Mouse (Mus musculus) liver, embryonic 13.5 days (tissue): ENCODE measurements around the gene Elp5. TPM values are rescaled to one million over a fixed set of nuclear protein-coding genes. Genes with fewer than 3 reads are reported as not detected.
"Not testable (repeated sequence)": the region's sequence is repeated elsewhere in the genome, so short reads cannot be mapped to it uniquely, and the experiment has no call there.

ENCODE experiments used
- ATAC-seq: fragments of 200-750 bp; cut with Nextera tagmentation; 2 replicates; pipeline ENCODE4 v1.8.0; 2017; ENCODE audit warnings: low read depth, mild to moderate bottlenecking, moderate number of reproducible peaks, moderate library complexity
- DNase-seq: peaks from one replicate; pipeline ENCODE4 v3.0.0; 2022
- H3K27ac ChIP-seq: fragments of 300-500 bp; sonication (generic); 2 replicates; pipeline ENCODE4 v1.5.1; 2015; ENCODE audit warnings: moderate library complexity, mild to moderate bottlenecking, inconsistent platforms
- H3K27me3 ChIP-seq: fragments of 300-500 bp; sonication (generic); 2 replicates; pipeline ENCODE4 v1.6.1; 2015; ENCODE audit warnings: mild to moderate bottlenecking, inconsistent platforms
- H3K36me3 ChIP-seq: fragments of 300-500 bp; sonication (generic); 2 replicates; pipeline ENCODE4 v1.6.1; 2015; ENCODE audit warnings: mild to moderate bottlenecking, inconsistent platforms
- H3K4me1 ChIP-seq: fragments of 300-500 bp; sonication (generic); replicated peaks from 2 replicates; pipeline ENCODE4 v1.6.1; 2015; ENCODE audit warnings: inconsistent platforms
- H3K4me2 ChIP-seq: fragments of 300-500 bp; sonication (generic); 2 replicates; pipeline ENCODE4 v1.6.1; 2015; ENCODE audit warnings: inconsistent platforms, mild to moderate bottlenecking, moderate library complexity
- H3K4me3 ChIP-seq: fragments of 300-500 bp; sonication (generic); replicated peaks from 2 replicates; pipeline ENCODE4 v1.5.1; 2015; ENCODE audit warnings: mild to moderate bottlenecking, inconsistent platforms
- H3K9ac ChIP-seq: fragments of 300-500 bp; sonication (generic); 2 replicates; pipeline ENCODE4 v1.6.1; 2015; ENCODE audit warnings: mild to moderate bottlenecking, inconsistent platforms
- H3K9me3 ChIP-seq: fragments of 300-500 bp; sonication (generic); replicated peaks from 2 replicates; pipeline ENCODE4 v1.6.1; 2016; ENCODE audit warnings: inconsistent platforms
- WGBS: fragments of 180-500 bp; shearing (Covaris S2); methylation state at CpG from one replicate; pipeline ENCODE4 v1.1.7; 2015; ENCODE audit not compliant: insufficient replicate concordance; 5-methylcytosine and 5-hydroxymethylcytosine counted together
- polyA plus RNA-seq: library from polyadenylated mRNA; unstranded; fragments of >200 nt; fragmentation: Nextera tagmentation; extraction: Ambion mirVana; gene quantifications from 2 replicates; pipeline ENCODE4 v1.2.1, GENCODE M21; 2015

Elp5 gene
- polyA plus RNA-seq, 1 experiment from 2014 or later = 86.9 TPM

DNA sequence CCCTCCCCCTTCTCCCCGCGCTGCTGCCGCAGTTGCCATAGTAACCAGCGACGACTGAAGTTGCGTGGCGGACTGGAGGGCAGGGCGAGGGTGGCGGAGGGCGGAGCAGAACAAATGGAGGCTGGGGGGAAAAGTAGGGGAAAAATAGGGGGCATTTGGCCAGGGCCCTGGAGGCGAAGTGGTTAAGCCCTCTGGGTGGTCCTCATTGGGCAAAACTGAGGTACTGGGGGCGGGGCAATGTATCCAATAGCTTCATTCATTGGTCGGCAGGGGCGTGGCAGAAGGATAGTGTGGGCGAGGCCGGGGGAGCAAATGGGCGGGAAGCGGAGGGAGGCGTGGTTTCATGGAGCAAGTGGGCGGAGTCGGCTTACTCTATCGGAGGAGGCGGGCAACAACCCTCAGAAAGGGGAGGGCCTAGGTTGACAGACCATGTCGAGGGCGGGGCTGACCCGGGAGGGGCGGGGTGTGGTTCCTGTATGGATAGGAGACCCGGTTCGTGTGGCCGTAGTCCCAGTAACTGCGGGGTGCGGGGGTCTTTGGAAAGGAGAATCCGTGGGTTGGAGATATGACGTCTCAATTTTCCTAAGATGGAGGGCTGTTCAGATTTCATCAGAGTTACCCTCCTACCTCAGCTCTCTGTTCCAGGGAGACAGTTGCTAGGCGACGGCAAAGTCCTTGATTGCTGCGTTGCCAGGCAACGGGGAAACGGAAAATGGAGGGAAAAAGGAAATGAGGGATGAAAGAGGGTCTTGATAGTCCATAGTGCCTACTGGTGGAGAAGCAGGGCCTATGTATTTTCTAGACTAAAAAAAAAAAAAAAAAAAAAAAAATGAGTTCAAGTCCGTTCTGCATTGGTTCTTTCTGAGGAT lies 39.2 kb upstream of the Elp5 start:
- peak; percentile 75 for ATAC-seq
- Histone ChIP-seq H3K4me2 (peak overlapping the region; percentile 80), H3K4me3 (peak overlapping the region; percentile 64), H3K27me3 (peaks cover 45% of the 10 kb centered on the region), H3K9ac (peak overlapping the region; percentile 56), H3K36me3 (no peaks in the 10 kb centered on the region), H3K9me3 (no peaks in the 10 kb centered on the region), H3K27ac (peak overlapping the region; percentile 65), H3K4me1 (peaks cover 66% of the 10 kb centered on the region)
- peak; percentile 96 for DNase-seq
- 4% methylated on average over 40 of the region's 40 CpGs for WGBS

DNA sequence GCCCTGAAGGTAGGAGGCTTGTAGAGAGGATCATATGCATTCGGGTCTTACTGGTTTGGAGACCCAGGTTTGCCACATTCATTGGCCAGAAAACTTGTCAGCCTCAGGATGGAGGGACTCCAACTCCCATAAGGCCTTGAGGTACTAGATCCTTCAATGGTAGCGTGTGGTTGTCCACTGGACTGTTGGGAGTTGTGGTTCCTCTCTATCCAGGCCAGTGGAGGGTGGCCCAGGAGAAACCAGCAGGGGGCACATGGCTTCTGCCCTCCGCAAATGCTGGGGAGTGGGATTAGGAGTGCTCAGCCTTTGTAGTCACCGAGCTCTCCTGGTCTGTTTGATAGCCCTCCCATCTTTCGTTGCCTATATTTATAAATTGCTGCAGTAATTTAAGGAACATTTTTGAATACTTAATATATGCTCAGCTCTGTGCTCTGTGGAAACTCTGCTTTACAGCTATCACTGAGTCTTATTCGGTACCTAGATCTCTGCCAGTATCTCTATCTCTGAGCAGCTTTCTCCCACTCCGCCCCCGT lies 38.5 kb upstream of the Elp5 start:
- H3K27ac ChIP-seq = peak overlapping the region; percentile 65
- peak overlapping the region; percentile 56 for H3K9ac ChIP-seq
- no peaks in the 10 kb centered on the region for H3K9me3 ChIP-seq
- no peaks in the 10 kb centered on the region for H3K36me3 ChIP-seq
- peak; percentile 84 for ATAC-seq
- H3K4me3 ChIP-seq = peak overlapping the region; percentile 64
- H3K4me2 ChIP-seq = peak overlapping the region; percentile 80
- peak; percentile 63 for DNase-seq
- H3K4me1 ChIP-seq = peaks cover 62% of the 10 kb centered on the region
- H3K27me3 ChIP-seq = peaks cover 38% of the 10 kb centered on the region
- WGBS = 0% methylated on average over 8 of the region's 8 CpGs

DNA sequence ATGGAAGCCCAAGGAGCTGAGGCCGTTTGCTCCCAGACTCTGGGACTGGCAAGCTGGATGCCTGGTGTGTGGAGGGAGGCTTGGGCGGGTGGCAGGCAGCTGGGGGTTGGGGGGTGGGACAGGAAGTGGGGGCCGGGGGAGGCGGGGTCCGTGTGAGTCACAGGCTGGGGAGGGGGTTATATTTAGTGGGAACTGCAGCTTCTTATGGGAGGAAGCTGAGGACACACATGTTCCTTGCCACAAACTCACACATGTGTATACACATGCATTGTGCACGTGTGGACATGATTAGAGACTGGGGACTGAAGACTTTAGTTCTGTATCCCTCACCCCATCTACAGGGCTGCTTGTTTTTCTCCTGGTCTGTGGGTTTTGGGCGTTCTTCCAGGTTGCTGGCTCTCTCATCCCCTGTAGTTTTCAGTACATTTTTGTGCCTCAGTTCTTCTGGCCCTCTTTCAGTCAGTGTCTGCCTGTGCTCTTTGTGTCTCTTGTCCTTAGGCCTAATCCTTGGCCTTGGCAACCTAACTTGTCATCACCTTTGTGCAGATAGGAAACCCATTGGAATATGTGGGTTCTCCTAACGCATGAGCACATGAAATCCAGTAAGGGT lies 37.8 kb upstream of the Elp5 start:
- Histone ChIP-seq H3K9ac (no peak overlapping the region), H3K4me1 (peaks cover 66% of the 10 kb centered on the region), H3K4me3 (peak overlapping the region; percentile 64; the same call in 1 of the 2 replicates), H3K9me3 (no peaks in the 10 kb centered on the region), H3K27me3 (peaks cover 32% of the 10 kb centered on the region), H3K36me3 (no peaks in the 10 kb centered on the region), H3K27ac (peak overlapping the region; percentile 65), H3K4me2 (peak overlapping the region; percentile 80)
- ATAC-seq (no peak), DNase-seq (no peak)
- WGBS = 20% methylated on average over 8 of the region's 8 CpGs

DNA sequence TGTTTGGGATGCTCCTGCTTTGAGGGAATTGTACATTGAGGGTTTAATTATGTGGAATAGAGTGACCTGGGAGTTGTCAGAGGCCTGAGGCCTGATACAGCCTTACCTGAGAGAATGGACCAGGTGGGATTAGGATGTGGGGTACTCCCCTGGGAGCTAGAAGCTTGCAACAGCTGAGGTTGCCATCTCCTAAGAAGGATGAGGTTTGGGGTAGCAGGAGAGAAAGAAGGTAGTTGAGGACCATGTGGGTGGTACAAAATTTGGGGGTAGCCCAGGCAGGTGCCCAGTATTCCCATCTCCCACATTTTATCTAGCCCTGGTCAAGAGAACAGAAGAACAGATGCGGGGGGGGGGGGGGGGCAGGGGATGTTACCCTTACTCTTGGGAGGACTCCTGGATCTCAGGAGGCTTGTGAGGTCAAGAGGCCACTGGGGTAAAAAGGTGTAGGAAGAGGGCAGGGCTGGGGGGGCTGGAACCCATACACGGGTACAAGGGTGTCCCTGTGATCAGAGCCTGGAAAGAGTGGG lies 37.2 kb upstream of the Elp5 start:
- Histone ChIP-seq H3K9ac (0 out of 2 replicates have a peak overlapping the region, but pooled peaks have one; percentile 13), H3K36me3 (no peaks in the 10 kb centered on the region), H3K27me3 (peaks cover 26% of the 10 kb centered on the region), H3K4me3 (0 out of 2 replicates have a peak overlapping the region, but pooled peaks have one; percentile 51), H3K4me2 (peak overlapping the region; percentile 80), H3K4me1 (peaks cover 72% of the 10 kb centered on the region), H3K9me3 (no peaks in the 10 kb centered on the region), H3K27ac (peak overlapping the region; percentile 47)
- ATAC-seq (no peak), DNase-seq (no peak)
- WGBS = 22% methylated on average over 2 of the region's 2 CpGs

DNA sequence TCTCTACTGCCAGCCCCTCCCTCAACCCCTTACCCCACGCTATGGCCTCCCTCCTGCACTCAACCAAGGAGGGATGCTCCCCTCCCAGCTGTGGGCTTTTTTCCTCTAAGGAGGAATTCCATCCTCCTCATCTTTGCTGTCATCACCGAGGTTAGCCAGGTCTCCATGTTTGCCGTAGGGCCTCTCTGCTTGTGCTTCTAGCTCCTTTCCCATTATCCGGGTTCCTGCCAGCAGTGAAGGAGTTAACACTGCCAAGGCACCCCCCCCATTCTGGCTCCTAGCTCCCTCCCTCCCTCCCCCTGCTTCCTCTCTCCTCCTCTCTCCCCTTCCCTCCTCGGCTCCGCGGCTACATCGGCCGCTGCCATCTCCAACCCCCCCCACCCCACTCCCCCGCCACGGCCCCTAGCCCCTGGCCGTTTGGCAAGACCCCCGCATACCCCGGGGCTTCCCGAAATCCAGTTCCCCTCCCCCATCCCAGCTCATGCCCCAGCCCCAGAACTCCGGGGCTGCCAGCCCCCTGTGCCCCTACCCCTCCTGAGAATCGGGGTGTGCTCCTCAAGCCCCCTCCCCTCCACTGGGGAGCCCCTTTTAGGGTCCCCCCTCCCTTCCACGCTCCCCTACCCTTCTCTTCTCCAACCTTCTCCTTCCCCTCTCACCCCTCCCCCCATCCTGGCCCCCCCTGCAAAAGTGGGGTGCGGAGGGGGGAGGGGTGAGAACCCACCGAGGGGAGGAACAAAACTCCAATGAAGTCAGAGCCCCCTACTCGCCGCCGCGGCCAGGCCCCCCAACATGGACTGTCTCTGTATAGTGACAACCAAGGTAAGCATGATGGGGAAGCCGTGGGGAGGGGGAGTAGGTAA lies 36.0 kb upstream of the Elp5 start:
- WGBS = 4% methylated on average over 25 of the region's 25 CpGs
- Histone ChIP-seq H3K4me2 (peak overlapping the region; percentile 80), H3K9me3 (no peaks in the 10 kb centered on the region), H3K27me3 (peaks cover 14% of the 10 kb centered on the region), H3K36me3 (peaks cover 3% of the 10 kb centered on the region), H3K4me3 (peak overlapping the region; percentile 51), H3K27ac (no peak overlapping the region; the same call in 1 of the 2 replicates), H3K4me1 (peaks cover 74% of the 10 kb centered on the region), H3K9ac (peak overlapping the region; percentile 65)
- DNase-seq (no peak), ATAC-seq (no peak)

DNA sequence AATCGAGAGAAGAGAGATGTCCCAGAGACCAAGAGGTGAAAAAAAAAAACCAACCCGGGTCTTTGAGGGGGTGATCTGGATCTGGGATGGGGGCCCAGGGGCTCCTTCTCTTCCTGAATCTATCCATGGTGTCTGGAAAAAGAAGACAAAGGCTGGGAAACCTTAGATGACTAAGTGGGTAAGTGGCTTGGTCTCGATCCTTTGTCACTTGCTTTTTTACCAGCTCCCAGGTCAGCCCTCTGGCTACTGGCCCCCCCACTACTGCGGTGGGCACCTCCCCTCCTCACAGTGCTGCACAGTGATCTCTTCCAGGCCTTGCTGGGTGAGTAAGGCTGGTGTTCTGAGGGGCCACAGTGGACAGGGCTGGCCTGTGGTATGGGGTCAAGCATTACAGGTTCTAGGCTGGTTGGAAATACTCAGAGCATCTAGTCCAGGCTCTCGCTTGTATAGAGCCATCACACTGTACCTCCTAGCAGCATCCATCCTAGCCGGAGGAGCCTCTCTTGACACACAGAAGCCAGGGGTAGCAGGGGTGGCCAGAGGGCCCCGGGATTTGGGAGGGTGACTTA lies 35.0 kb upstream of the Elp5 start:
- WGBS = 54% methylated on average over 7 of the region's 7 CpGs
- peaks cover 14% of the 10 kb centered on the region for H3K36me3 ChIP-seq
- no peaks in the 10 kb centered on the region for H3K9me3 ChIP-seq
- H3K27me3 ChIP-seq = peaks cover 3% of the 10 kb centered on the region
- DNase-seq = no peak
- no peak overlapping the region for H3K27ac ChIP-seq
- H3K4me1 ChIP-seq = peaks cover 70% of the 10 kb centered on the region
- no peak for ATAC-seq
- no peak overlapping the region for H3K4me2 ChIP-seq
- H3K9ac ChIP-seq = no peak overlapping the region
- no peak overlapping the region for H3K4me3 ChIP-seq

DNA sequence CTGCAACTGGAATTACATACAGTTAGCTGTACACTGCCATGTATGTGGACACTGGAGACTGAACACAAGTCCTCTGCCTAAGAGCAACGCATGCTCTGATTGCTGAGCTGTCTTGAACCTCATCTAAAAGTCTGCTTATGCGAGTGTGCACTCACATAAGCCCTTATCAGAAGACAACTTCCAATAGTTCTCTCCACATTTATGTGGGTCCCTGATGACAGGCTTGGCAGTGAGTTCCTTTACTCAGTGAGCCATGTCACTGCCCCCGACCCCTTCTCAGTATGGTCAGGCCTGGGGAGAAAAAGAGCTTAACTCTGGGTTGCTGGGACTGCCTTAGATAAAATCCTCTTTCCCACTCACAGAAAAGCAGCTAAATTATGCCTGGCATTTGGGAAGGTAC lies 34.4 kb upstream of the Elp5 start, which contains the start of gene Dlg4:
Gene Dlg4 (plus strand): TSS at position 274 of the 400 bp plus-strand sequence.
- Histone ChIP-seq H3K4me3 (no peak within 1 kb of the TSS), H3K4me1 (peaks cover 69% of the 10 kb centered on the region), H3K9me3 (no peaks in the 10 kb centered on the region), H3K27me3 (no peaks in the 10 kb centered on the region), H3K36me3 (peaks cover 20% of the 10 kb centered on the region), H3K9ac (peak within 1 kb of the TSS; percentile 89; the same call in 1 of the 2 replicates), H3K4me2 (peak within 1 kb of the TSS; percentile 86), H3K27ac (no peak within 1 kb of the TSS)
- DNase-seq = no peak
- ATAC-seq = no peak
- WGBS = 66% methylated on average over 3 of the region's 3 CpGs

DNA sequence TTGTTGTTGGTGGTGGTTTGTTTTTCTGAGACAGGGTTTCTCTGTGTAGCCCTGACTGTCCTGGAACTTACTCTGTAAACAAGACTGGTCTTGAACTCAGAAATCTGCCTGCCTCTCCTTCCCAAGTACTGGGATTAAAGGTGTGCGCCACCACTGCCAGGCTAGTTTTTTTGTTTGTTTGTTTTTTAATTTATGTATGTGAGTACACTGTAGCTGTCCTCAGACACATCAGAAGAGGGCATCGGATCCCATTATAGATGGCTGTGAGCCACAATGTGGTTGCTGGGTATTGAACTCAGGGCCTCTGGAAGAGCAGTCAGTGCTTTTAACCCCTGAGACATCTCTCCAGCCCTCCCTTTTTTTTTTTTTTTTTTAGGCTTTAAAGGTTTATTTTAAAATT lies 33.9 kb upstream of the Elp5 start:
- not testable (repeated sequence) for H3K4me3 ChIP-seq, ATAC-seq, H3K4me2 ChIP-seq, H3K9me3 ChIP-seq, DNase-seq, H3K9ac ChIP-seq, H3K27ac ChIP-seq, H3K27me3 ChIP-seq
- WGBS = 71% methylated on average over 2 of the region's 2 CpGs
- Histone ChIP-seq H3K36me3 (peaks cover 25% of the 10 kb centered on the region), H3K4me1 (peaks cover 64% of the 10 kb centered on the region)

DNA sequence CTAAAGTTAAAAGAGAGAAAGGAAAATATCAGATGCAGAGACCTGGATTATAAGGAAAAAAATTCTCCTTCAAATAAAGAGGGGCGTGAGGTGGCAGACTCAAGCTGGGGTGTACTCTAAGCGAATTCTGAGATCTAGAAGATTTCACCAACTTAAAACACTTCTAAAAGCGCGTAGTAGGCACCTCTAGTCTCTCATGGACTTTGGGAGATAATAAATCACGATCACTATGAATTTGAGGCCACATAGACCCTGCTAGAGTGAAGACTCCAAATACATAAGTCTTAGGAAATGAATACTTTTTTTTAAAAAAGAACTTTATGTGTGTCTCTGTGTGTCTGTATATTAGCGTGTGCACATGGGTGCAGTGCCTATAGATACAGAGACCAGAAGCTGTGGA lies 33.4 kb upstream of the Elp5 start:
- 60% methylated on average over 6 of the region's 6 CpGs for WGBS
- Histone ChIP-seq H3K9me3 (no peaks in the 10 kb centered on the region), H3K27me3 (no peaks in the 10 kb centered on the region), H3K4me2 (peak overlapping the region; percentile 86), H3K9ac (peak overlapping the region; percentile 89), H3K36me3 (peaks cover 30% of the 10 kb centered on the region), H3K4me1 (peaks cover 59% of the 10 kb centered on the region), H3K4me3 (peak overlapping the region; percentile 76), H3K27ac (no peak overlapping the region)
- DNase-seq (no peak), ATAC-seq (no peak)

DNA sequence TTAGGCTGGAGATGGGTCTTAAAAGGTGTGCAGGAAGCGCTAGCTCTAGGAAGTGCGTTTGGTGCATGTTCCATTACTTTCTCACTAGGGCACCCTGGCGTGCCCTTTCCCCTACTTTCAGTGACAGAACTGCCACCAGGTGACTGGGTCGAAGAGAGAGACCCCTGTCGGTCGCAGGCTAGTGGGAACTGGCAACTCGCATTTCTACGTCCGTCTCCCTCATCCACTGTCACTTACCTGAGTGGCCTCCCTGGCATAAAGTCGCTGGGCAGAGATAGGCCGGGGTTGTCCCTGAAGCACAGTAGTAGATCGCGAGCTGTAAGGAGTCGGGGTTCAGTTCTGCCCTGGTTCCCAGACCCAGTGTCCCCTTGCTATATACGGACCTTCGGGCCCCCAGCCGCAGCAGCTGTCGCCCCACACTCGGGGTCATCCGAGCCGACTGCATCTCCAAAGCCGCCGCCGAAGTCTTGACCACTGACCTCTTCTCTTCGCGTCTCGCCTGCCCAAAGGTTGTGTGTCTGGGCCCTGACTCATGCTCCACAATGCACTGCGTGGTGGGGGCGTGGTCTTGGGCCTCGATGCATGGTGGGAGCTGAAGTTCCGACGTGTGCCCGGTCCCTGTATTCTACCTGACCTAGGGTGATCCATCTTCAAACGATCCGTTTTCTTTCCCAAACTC lies 32.7 kb upstream of the Elp5 start, which contains the start of gene Acadvl:
Gene Acadvl (minus strand): TSS at position 532 of the 679 bp plus-strand sequence.
- Histone ChIP-seq H3K4me3 (peak within 1 kb of the TSS; percentile 76), H3K9ac (peak within 1 kb of the TSS; percentile 89), H3K4me1 (peaks cover 52% of the 10 kb centered on the region), H3K36me3 (peaks cover 36% of the 10 kb centered on the region), H3K9me3 (no peaks in the 10 kb centered on the region), H3K4me2 (peak within 1 kb of the TSS; percentile 86), H3K27me3 (no peaks in the 10 kb centered on the region), H3K27ac (peak within 1 kb of the TSS; percentile 78)
- DNase-seq (peak; percentile 83), ATAC-seq (peak; percentile 90)
- WGBS = under 1% methylated on average over 35 of the region's 35 CpGs
